Mouse (Mus musculus): Measurements from ENCODE around the gene Lrrfip1.

GRCm38 (mm10) chr1:90969881-90970390 is 28.6 kb upstream of the Lrrfip1 start:
- no peak for TF ChIP-seq EP300 (IDR thresholded peaks at IDR 0.05; ENCODE audit: insufficient read depth, low read depth, low read length)
- TF ChIP-seq CTCF (IDR thresholded peaks at IDR 0.05; ENCODE audit: low read depth, low read length): no peak

Measured in ES-Bruce4 (cell line).